Mouse (Mus musculus): ENCODE results near the gene Kctd19. TPM values are rescaled to one million over a fixed set of nuclear protein-coding genes. Genes with fewer than 3 reads are reported as not detected.

Gene Kctd19
- total and polyA plus RNA-seq, 2 experiments from 2014 or later: 0.16 to 0.27 TPM

DNA sequence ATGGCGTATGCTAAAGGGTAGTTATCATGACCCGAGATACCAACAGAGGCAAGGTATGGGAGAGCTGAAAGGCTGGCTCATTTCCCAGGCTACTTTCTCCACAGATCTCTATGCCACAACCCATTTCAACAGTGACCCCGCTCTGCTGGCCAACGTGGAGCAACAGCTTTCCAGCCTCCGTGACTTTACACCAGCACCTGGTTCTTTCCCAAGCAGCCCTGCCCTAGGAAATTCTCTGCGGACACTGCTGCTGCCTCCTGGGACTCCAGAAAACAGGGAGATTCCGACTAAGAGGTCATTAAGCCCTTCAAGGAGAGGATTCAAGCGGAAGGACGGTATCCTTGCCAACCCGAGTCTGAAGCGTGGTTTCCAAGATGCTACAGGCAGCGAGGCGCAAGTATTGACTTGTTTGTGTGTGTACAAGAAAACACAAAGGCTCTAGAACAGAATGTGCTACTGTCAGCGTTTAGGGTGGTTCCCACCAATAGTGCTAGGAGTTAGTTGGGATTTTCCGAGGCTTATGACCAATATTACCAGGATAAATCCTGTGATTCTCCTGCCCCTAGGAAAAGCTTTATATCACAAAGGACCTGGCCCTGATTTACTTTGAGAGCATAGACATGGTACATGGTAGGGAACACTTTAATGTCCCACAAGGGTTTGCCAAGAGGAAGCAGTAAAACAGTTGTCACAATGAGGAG is 38.8 kb upstream of the Kctd19 start:
- Histone ChIP-seq H3K27ac (ENCODE audit: low read depth, low read length) (no peak overlapping the region), H3K36me3 (ENCODE audit: insufficient read depth, low read length) (no peaks in the 10 kb centered on the region), H3K4me3 (ENCODE audit: low read depth, low read length) (no peak overlapping the region), H3K4me1 (ENCODE audit: insufficient read depth, low read length) (0 out of 2 replicates have a peak, but pooled peaks cover 6% of the 10 kb centered on the region), H3K9me3 (ENCODE audit: low read length) (no peaks in the 10 kb centered on the region), H3K4me2 (ENCODE audit: low read depth, low read length, poor library complexity, severe bottlenecking) (no peak overlapping the region), H3K27me3 (ENCODE audit: insufficient read depth, low read length) (no peaks in the 10 kb centered on the region), H3K9ac (replicated peaks; ENCODE audit: low read length, poor library complexity, severe bottlenecking) (no peak overlapping the region)
- no peak for TF ChIP-seq CTCF (IDR thresholded peaks at IDR 0.05)
- DNase-seq (ENCODE audit: low spot score): no peak
- 56% methylated on average over 15 of the region's 15 CpGs for WGBS
- ATAC-seq (ENCODE audit: low FRiP score): no peak

DNA sequence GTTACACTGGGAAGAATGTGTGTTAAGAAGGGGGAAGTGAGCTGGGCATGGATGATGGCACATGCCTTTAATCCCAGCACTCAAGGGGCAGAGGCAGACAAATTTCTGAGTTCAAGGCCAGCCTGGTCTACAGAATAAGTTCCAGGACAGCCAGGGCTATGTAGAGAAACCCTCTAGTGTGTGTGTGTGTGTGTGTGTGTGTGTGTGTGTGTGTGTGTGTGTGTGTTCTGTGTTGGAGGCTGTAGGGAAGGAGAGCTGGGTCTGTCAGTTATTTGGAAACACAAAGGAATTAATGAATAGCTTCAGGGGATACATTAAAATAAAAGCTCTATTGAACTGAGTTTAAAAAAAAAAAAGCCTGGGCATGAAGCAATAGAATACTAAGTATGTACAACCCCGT is 37.7 kb upstream of the Kctd19 start:
- TF ChIP-seq CTCF (IDR thresholded peaks at IDR 0.05): no peak
- DNase-seq (ENCODE audit: low spot score): no peak
- 39% methylated on average over 1 of the region's 1 CpGs for WGBS

DNA sequence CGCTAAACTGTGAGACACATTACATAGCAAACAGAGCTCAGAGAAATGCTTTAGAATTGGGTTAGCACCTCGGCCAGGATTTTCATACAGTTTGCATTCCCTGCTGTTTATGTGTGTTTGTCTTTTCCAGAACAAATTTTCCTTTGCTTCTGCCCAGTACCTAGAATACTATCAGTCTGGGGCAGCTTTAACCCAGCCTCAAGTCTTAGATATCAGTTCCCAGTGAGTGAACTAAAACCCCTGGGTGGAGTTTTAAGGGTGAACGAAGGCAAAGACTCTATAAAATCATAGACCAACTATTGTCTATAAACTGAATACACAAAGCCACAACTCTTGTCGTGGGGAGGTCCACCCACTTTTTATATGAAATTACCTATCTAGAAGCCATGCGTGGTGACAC is 35.3 kb upstream of the Kctd19 start:
- Histone ChIP-seq H3K27me3 (ENCODE audit: insufficient read depth, low read length) (no peaks in the 10 kb centered on the region), H3K27ac (ENCODE audit: low read depth, low read length) (no peak overlapping the region), H3K9ac (replicated peaks; ENCODE audit: low read length, poor library complexity, severe bottlenecking) (no peak overlapping the region), H3K4me3 (ENCODE audit: low read depth, low read length) (no peak overlapping the region), H3K4me1 (ENCODE audit: insufficient read depth, low read length) (peaks cover 16% of the 10 kb centered on the region), H3K36me3 (ENCODE audit: insufficient read depth, low read length) (no peaks in the 10 kb centered on the region), H3K9me3 (ENCODE audit: low read length) (no peaks in the 10 kb centered on the region), H3K4me2 (ENCODE audit: low read depth, low read length, poor library complexity, severe bottlenecking) (no peak overlapping the region)
- no peak for DNase-seq (ENCODE audit: low spot score)
- WGBS: 85% methylated on average over 5 of the region's 5 CpGs
- TF ChIP-seq CTCF (IDR thresholded peaks at IDR 0.05): no peak
- no peak for ATAC-seq (ENCODE audit: low FRiP score)

More for the DNA sequence above, 37.7 kb upstream of the Kctd19 start:
- H3K9ac ChIP-seq (replicated peaks; ENCODE audit: low read length, poor library complexity, severe bottlenecking): no peak overlapping the region
- H3K4me1 ChIP-seq (ENCODE audit: insufficient read depth, low read length): 0 out of 2 replicates have a peak, but pooled peaks cover 8% of the 10 kb centered on the region
- no peak for ATAC-seq (ENCODE audit: low FRiP score)
- no peak overlapping the region for H3K4me2 ChIP-seq (ENCODE audit: low read depth, low read length, poor library complexity, severe bottlenecking)
- H3K36me3 ChIP-seq (ENCODE audit: insufficient read depth, low read length): no peaks in the 10 kb centered on the region
- no peaks in the 10 kb centered on the region for H3K27me3 ChIP-seq (ENCODE audit: insufficient read depth, low read length)
- H3K4me3 ChIP-seq (ENCODE audit: low read depth, low read length): no peak overlapping the region
- no peak overlapping the region for H3K27ac ChIP-seq (ENCODE audit: low read depth, low read length)
- no peaks in the 10 kb centered on the region for H3K9me3 ChIP-seq (ENCODE audit: low read length)

DNA sequence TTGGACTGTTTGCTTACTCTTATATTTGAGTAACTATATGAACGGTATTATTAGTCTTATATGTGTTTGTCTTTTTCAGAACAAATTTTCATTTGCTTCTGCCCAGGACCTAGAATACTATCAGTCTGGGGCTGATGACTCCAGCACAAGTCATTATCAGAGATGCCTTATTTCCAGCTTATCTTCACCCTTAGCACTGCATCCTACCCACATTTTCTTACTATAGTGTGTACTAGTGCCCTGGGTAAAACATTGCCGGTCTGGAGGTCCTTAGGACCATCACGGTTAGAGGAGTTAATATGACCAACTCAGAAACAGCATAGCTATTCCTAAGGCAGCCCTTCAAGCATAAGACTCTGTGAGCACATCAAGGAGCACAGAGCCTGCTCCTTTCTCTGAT is 34.9 kb upstream of the Kctd19 start:
- WGBS: 91% methylated on average over 3 of the region's 3 CpGs
- DNase-seq (ENCODE audit: low spot score): no peak
- Histone ChIP-seq H3K27ac (ENCODE audit: low read depth, low read length) (no peak overlapping the region), H3K27me3 (ENCODE audit: insufficient read depth, low read length) (no peaks in the 10 kb centered on the region), H3K36me3 (ENCODE audit: insufficient read depth, low read length) (no peaks in the 10 kb centered on the region), H3K9me3 (ENCODE audit: low read length) (no peaks in the 10 kb centered on the region), H3K4me1 (ENCODE audit: insufficient read depth, low read length) (peaks cover 16% of the 10 kb centered on the region), H3K4me2 (ENCODE audit: low read depth, low read length, poor library complexity, severe bottlenecking) (no peak overlapping the region), H3K9ac (replicated peaks; ENCODE audit: low read length, poor library complexity, severe bottlenecking) (no peak overlapping the region), H3K4me3 (ENCODE audit: low read depth, low read length) (no peak overlapping the region)
- no peak for ATAC-seq (ENCODE audit: low FRiP score)
- TF ChIP-seq CTCF (IDR thresholded peaks at IDR 0.05): no peak

DNA sequence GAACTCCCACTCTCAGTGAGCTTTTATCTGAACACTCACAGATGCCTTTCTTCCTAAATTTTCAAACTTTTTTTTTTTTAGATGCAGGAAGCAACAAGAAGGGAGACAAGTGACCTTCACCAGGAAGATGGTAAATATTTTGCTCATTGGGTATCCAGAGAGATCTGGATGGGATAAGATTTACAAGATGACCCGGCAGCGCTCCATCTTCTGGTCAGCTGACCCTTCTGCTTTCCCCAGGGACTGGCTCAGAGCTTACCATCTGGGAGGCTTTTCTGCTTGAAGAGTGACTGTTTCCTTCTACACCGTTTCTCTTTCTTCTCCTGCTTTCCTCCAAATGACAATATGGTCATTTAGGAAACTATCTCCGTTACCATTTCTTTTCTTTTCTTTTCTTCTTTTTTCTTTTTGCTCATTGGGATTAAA is 32.8 kb upstream of the Kctd19 start:
- ATAC-seq (ENCODE audit: low FRiP score) (no peak), DNase-seq (ENCODE audit: low spot score) (peak; percentile 81)
- Histone ChIP-seq H3K9ac (replicated peaks; ENCODE audit: low read length, poor library complexity, severe bottlenecking) (no peak overlapping the region), H3K27ac (ENCODE audit: low read depth, low read length) (no peak overlapping the region), H3K4me3 (ENCODE audit: low read depth, low read length) (no peak overlapping the region), H3K27me3 (ENCODE audit: insufficient read depth, low read length) (no peaks in the 10 kb centered on the region), H3K36me3 (ENCODE audit: insufficient read depth, low read length) (no peaks in the 10 kb centered on the region), H3K4me1 (ENCODE audit: insufficient read depth, low read length) (peaks cover 10% of the 10 kb centered on the region), H3K9me3 (ENCODE audit: low read length) (no peaks in the 10 kb centered on the region), H3K4me2 (ENCODE audit: low read depth, low read length, poor library complexity, severe bottlenecking) (peak overlapping the region; percentile 9; the same call in 1 of the 2 replicates)
- TF ChIP-seq CTCF (IDR thresholded peaks at IDR 0.05): no peak
- WGBS: 10% methylated on average over 4 of the region's 4 CpGs

DNA sequence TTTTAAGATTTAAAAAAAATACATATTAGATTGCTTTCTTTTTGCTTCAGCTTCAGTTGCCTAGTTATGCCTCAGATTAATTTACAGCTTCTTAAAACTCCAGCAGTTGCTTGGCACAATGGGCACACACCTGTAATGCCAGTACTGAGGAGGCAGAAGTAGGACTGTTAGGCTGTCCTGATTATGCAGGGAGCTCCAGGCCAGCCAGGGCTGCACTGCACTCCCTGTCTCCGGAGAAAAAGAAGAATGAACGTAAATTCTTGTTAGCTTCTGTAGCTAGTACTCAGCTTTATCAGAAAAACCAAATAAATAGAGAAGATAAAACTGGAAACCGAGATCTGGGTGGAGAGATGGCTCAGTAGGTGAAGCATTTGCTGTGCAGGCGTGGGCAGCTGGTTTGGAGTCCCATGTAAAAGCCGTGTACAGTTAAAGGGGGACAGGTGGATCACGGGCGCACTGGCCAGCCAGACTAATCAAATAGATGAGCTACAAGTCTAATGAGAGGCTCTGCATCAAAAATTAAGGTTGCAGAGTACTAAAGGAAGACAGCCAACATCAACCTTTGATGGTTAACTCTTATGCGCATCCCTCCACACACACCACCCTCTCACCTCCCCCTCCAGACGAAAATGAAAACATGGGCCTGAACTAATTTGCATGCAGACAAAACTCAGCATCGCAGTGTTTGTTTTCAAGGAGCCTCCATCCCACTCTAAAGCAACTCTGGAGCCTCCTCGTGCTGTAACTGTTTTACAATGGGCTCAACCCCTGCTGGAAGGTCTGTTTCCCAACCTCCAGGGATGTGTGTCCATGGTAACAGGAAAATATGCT is 32.2 kb upstream of the Kctd19 start:
- Histone ChIP-seq H3K4me1 (ENCODE audit: insufficient read depth, low read length) (peaks cover 10% of the 10 kb centered on the region), H3K27me3 (ENCODE audit: insufficient read depth, low read length) (no peaks in the 10 kb centered on the region), H3K4me3 (ENCODE audit: low read depth, low read length) (no peak overlapping the region), H3K36me3 (ENCODE audit: insufficient read depth, low read length) (no peaks in the 10 kb centered on the region), H3K9ac (replicated peaks; ENCODE audit: low read length, poor library complexity, severe bottlenecking) (no peak overlapping the region), H3K27ac (ENCODE audit: low read depth, low read length) (no peak overlapping the region), H3K9me3 (ENCODE audit: low read length) (no peaks in the 10 kb centered on the region), H3K4me2 (ENCODE audit: low read depth, low read length, poor library complexity, severe bottlenecking) (peak overlapping the region; percentile 9; the same call in 1 of the 2 replicates)
- 11% methylated on average over 11 of the region's 11 CpGs for WGBS
- no peak for TF ChIP-seq CTCF (IDR thresholded peaks at IDR 0.05)
- DNase-seq (ENCODE audit: low spot score): peak; percentile 80
- ATAC-seq (ENCODE audit: low FRiP score): no peak

Data from midbrain, postnatal 0 days (tissue).